Mouse (Mus musculus) liver, postnatal 0 days (tissue): ENCODE measurements at regions not wholly inside any gene's neighbourhood (a gene's known extent, or its start where the extent isn't known, plus 50 kb on each side); places are given as distances from the start of the nearest gene placed in this dataset.

Experiments
- ATAC-seq: fragments of 200-750 bp; cut with Nextera tagmentation; 2 replicates; pipeline ENCODE4 v1.8.0; 2017; ENCODE audit warnings: mild to moderate bottlenecking, moderate library complexity
- DNase-seq: peaks from one replicate; pipeline ENCODE4 v3.0.0-alpha.2; 2016
- H3K27ac ChIP-seq: fragments of 300-500 bp; sonication (generic); 2 replicates; pipeline ENCODE4 v1.5.1; 2014; ENCODE audit warnings: antibody characterized with exemption, moderate library complexity, mild to moderate bottlenecking, low read depth
- H3K27me3 ChIP-seq: fragments of 300-500 bp; sonication (generic); 2 replicates; pipeline ENCODE4 v1.6.1; 2014; ENCODE audit warnings: low read length, control low read depth, mixed read lengths; ENCODE audit not compliant: insufficient read depth
- H3K36me3 ChIP-seq: fragments of 300-500 bp; sonication (generic); replicated peaks from 2 replicates; pipeline ENCODE4 v1.6.1; 2014; ENCODE audit warnings: mild to moderate bottlenecking, control low read depth, low read length, moderate library complexity, mixed read lengths; ENCODE audit not compliant: insufficient read depth
- H3K4me1 ChIP-seq: fragments of 300-500 bp; sonication (generic); 2 replicates; pipeline ENCODE4 v1.6.1; 2014; ENCODE audit warnings: antibody characterized with exemption, mild to moderate bottlenecking, control low read depth; ENCODE audit not compliant: insufficient read depth
- H3K4me2 ChIP-seq: fragments of 300-500 bp; sonication (generic); 2 replicates; pipeline ENCODE4 v1.6.1; 2014; ENCODE audit warnings: low read depth, mild to moderate bottlenecking, low read length, moderate library complexity, mixed read lengths
- H3K4me3 ChIP-seq: fragments of 300-500 bp; sonication (generic); 2 replicates; pipeline ENCODE4 v1.5.1; 2014; ENCODE audit warnings: low read depth, low read length
- H3K9ac ChIP-seq: fragments of 300-500 bp; sonication (generic); replicated peaks from 2 replicates; pipeline ENCODE4 v1.6.1; 2014; ENCODE audit warnings: mild to moderate bottlenecking, moderate library complexity
- H3K9me3 ChIP-seq: fragments of 300-500 bp; sonication (generic); 2 replicates; pipeline ENCODE4 v1.6.1; 2016; ENCODE audit warnings: mild to moderate bottlenecking, control low read depth, low read length, mixed read lengths
- CTCF ChIP-seq: sonication (generic); IDR thresholded peaks from 2 replicates; pipeline ENCODE4 v1.5.1; 2016; ENCODE audit warnings: antibody characterized with exemption, low read depth
- EP300 ChIP-seq: IDR thresholded peaks from 2 replicates; pipeline ENCODE4 v1.6.1; 2016; ENCODE audit warnings: antibody characterized with exemption, low read depth, mild to moderate bottlenecking
- WGBS: fragments of 180-500 bp; shearing (Covaris S2); extraction: QIAGEN DNeasy Blood & Tissue Kit; methylation state at CpG from one replicate; pipeline ENCODE4 v1.1.7; 2014; ENCODE audit not compliant: insufficient replicate concordance; 5-methylcytosine and 5-hydroxymethylcytosine counted together

GRCm38 (mm10) chr9:49848943-49849342, 50.2 kb upstream of the Ncam1 start:
- no peak for ATAC-seq
- Histone ChIP-seq H3K27ac (no peak overlapping the region), H3K4me3 (no peak overlapping the region), H3K9ac (no peak overlapping the region), H3K4me2 (no peak overlapping the region), H3K9me3 (no peaks in the 10 kb centered on the region), H3K4me1 (no peaks in the 10 kb centered on the region), H3K27me3 (no peaks in the 10 kb centered on the region), H3K36me3 (no peaks in the 10 kb centered on the region)
- TF ChIP-seq CTCF: no peak
- TF ChIP-seq EP300: no peak
- 24% methylated on average over 6 of the region's 6 CpGs for WGBS
- DNase-seq: no peak
